Mouse (Mus musculus) hindbrain, embryonic 13.5 days (tissue): ENCODE data around the gene Dcps. TPM values are rescaled to one million over a fixed set of nuclear protein-coding genes. Genes with fewer than 3 reads are reported as not detected.

ENCODE experiments used
- ATAC-seq: fragments of 200-750 bp; cut with Nextera tagmentation; 2 replicates; pipeline ENCODE4 v1.8.0; 2017; ENCODE audit warnings: moderate TSS enrichment; ENCODE audit not compliant: low FRiP score
- H3K27ac ChIP-seq: fragments of 300-500 bp; sonication (generic); 2 replicates; pipeline ENCODE4 v1.5.1; 2015; ENCODE audit warnings: inconsistent platforms, mild to moderate bottlenecking, moderate library complexity
- H3K27me3 ChIP-seq: fragments of 300-500 bp; sonication (generic); 2 replicates; pipeline ENCODE4 v1.6.1; 2015; ENCODE audit warnings: mild to moderate bottlenecking, inconsistent platforms
- H3K36me3 ChIP-seq: fragments of 300-500 bp; sonication (generic); 2 replicates; pipeline ENCODE4 v1.6.1; 2015; ENCODE audit warnings: mild to moderate bottlenecking, inconsistent platforms
- H3K4me1 ChIP-seq: fragments of 300-500 bp; sonication (generic); replicated peaks from 2 replicates; pipeline ENCODE4 v1.6.1; 2015; ENCODE audit warnings: inconsistent platforms
- H3K4me2 ChIP-seq: fragments of 300-500 bp; sonication (generic); 2 replicates; pipeline ENCODE4 v1.6.1; 2015; ENCODE audit warnings: inconsistent platforms, mild to moderate bottlenecking, moderate library complexity
- H3K4me3 ChIP-seq: fragments of 300-500 bp; sonication (generic); 2 replicates; pipeline ENCODE4 v1.5.1; 2015; ENCODE audit warnings: mild to moderate bottlenecking, inconsistent platforms
- H3K9ac ChIP-seq: fragments of 300-500 bp; sonication (generic); 2 replicates; pipeline ENCODE4 v1.6.1; 2015; ENCODE audit warnings: mild to moderate bottlenecking, inconsistent platforms
- H3K9me3 ChIP-seq: fragments of 300-500 bp; sonication (generic); 2 replicates; pipeline ENCODE4 v1.6.1; 2016; ENCODE audit warnings: inconsistent platforms
- WGBS: fragments of 180-500 bp; shearing (Covaris S2); methylation state at CpG from one replicate; pipeline ENCODE4 v1.1.7; 2015; 5-methylcytosine and 5-hydroxymethylcytosine counted together
- polyA plus RNA-seq: library from polyadenylated mRNA; unstranded; fragments of >200 nt; fragmentation: Nextera tagmentation; extraction: Ambion mirVana; gene quantifications from 2 replicates; pipeline ENCODE4 v1.2.1, GENCODE M21; 2015

Dcps gene
- polyA plus RNA-seq, 1 experiment from 2014 or later, result 80.1 TPM

DNA sequence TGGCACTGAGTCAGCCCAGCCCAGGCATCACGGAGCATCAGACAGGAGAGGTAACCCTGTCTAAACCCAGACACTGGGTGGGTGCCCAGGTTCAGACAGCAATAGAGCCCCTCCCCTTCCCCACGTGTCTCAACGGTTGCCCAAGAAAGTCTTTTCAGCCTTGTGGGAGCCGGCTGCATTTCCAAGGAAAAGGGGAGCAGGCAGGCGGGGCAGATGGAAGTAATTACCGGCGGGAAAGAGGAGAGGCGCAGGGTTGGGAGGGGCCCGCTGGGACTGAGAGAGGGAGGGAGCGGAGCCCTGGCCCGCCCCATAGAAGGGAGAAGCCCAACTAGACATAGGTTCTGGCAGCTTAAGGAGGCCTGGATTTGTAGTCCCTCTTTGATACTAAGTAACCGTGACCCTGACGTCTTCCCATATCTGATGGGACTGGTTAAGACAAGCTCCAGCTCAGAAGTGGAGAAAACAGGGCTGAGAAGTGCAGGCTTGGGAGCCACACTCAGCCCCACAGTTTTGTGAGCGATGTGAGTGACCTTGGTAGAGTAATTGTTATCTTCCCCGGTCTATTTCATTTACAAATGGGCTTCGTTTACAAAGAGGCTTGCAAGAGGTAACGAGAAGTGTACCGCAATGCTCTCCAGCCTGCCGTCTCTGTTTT lies 63.8 kb downstream of the Dcps start:
- no peak for ATAC-seq
- peaks cover 31% of the 10 kb centered on the region for H3K4me1 ChIP-seq
- no peaks in the 10 kb centered on the region for H3K9me3 ChIP-seq
- WGBS, result 22% methylated on average over 19 of the region's 19 CpGs
- no peaks in the 10 kb centered on the region for H3K36me3 ChIP-seq
- no peak overlapping the region for H3K4me3 ChIP-seq
- H3K9ac ChIP-seq, result no peak overlapping the region
- H3K27me3 ChIP-seq, result 0 out of 2 replicates have a peak, but pooled peaks cover 2% of the 10 kb centered on the region
- peak overlapping the region; percentile 20; the same call in 1 of the 2 replicates for H3K4me2 ChIP-seq
- no peak overlapping the region for H3K27ac ChIP-seq

DNA sequence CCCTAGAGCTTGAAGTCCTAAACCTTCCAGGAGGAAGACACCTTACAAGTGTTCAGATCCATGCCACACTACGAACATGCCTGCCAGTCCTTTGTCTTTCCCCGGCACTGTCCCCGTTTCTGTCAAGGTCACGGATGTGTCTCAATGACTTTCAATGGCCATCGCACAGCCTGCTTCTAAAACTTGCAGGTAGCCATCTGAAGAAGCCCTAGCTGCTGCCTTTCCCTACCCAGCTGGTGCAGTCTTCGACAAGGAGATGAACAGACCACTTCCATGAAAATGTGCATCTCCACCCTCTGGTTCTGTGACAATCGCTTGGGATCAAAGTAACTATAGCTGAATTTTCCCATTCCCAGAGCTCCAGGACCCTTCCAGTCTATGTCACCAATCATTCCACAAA lies 64.4 kb downstream of the Dcps start:
- H3K36me3 ChIP-seq, result no peaks in the 10 kb centered on the region
- H3K27ac ChIP-seq, result no peak overlapping the region
- H3K9ac ChIP-seq, result no peak overlapping the region
- no peaks in the 10 kb centered on the region for H3K9me3 ChIP-seq
- ATAC-seq, result no peak
- peaks cover 33% of the 10 kb centered on the region for H3K4me1 ChIP-seq
- WGBS, result 84% methylated on average over 7 of the region's 7 CpGs
- no peak overlapping the region for H3K4me3 ChIP-seq
- no peak overlapping the region for H3K4me2 ChIP-seq
- 0 out of 2 replicates have a peak, but pooled peaks cover 2% of the 10 kb centered on the region for H3K27me3 ChIP-seq

DNA sequence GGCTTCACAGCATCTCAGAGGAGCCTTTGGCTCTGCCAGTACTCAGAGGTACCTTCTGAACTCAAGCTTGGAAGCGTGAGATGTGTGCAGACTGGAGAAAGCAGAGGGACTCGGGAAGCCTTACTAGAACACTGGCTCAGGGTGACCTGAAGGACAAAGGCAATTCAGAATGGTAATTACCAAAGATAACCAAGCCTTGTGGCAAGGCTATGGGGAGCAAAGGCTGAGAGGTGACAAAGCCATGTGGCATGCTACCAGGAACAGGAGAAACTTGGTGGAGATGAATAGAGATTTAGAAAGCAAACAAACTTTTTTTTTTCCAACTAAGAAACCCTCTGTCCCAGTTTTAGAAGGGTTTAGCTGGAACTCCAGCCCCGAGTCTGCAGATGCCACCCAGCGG lies 65.3 kb downstream of the Dcps start:
- Histone ChIP-seq H3K4me2 (no peak overlapping the region), H3K36me3 (no peaks in the 10 kb centered on the region), H3K4me1 (peaks cover 29% of the 10 kb centered on the region), H3K9me3 (no peaks in the 10 kb centered on the region), H3K27ac (no peak overlapping the region), H3K4me3 (no peak overlapping the region), H3K27me3 (0 out of 2 replicates have a peak, but pooled peaks cover 2% of the 10 kb centered on the region), H3K9ac (no peak overlapping the region)
- 78% methylated on average over 4 of the region's 4 CpGs for WGBS
- ATAC-seq, result no peak

DNA sequence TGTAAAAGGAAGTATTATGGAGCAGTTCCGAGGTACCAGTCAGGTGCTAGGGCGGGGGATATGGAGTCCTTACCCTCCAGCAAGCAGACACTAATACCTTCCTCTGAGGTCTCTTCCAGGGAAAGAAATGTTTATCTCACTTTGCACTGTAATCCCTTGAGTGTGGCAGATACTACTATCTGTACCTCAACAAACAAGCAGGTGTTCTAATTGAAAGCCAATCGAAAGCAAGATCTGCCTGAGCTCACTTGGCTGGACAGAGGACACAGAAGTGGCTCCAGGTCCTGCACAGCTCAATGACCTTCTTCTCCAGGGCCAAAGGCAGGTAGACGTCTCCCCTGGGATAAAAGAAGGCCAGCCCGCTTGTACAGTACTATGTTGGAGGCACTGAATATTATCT lies 65.8 kb downstream of the Dcps start:
- Histone ChIP-seq H3K9ac (no peak overlapping the region), H3K4me2 (no peak overlapping the region), H3K4me3 (no peak overlapping the region), H3K27ac (no peak overlapping the region), H3K36me3 (no peaks in the 10 kb centered on the region), H3K4me1 (peaks cover 25% of the 10 kb centered on the region), H3K9me3 (no peaks in the 10 kb centered on the region), H3K27me3 (0 out of 2 replicates have a peak, but pooled peaks cover 2% of the 10 kb centered on the region)
- ATAC-seq, result no peak
- WGBS, result 93% methylated on average over 5 of the region's 5 CpGs

DNA sequence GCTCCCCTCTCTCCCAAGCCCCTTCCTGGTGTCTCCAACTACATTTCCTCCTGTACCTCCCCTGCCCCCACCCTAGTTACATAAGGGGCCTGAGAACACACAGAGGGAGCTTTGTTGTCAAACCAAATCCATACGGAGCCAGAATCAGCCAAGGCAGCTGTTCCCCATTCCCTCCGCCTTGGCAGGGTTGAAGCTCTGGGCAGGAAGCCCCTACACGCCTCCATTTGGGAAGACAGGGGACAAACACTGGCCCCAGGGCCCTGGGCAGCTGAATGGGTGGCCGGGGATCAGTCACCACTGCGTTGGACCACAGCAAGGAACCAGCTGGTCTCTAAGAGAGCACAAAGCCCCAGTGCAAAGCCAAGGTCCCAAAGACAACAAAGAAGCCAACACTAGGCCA lies 66.9 kb downstream of the Dcps start:
- H3K27ac ChIP-seq, result no peak overlapping the region
- H3K4me3 ChIP-seq, result no peak overlapping the region
- no peaks in the 10 kb centered on the region for H3K9me3 ChIP-seq
- peaks cover 25% of the 10 kb centered on the region for H3K4me1 ChIP-seq
- H3K36me3 ChIP-seq, result no peaks in the 10 kb centered on the region
- 53% methylated on average over 5 of the region's 5 CpGs for WGBS
- ATAC-seq, result peak; percentile 33; the same call in 1 of the 2 replicates
- 0 out of 2 replicates have a peak, but pooled peaks cover 2% of the 10 kb centered on the region for H3K27me3 ChIP-seq
- H3K9ac ChIP-seq, result no peak overlapping the region
- H3K4me2 ChIP-seq, result no peak overlapping the region

DNA sequence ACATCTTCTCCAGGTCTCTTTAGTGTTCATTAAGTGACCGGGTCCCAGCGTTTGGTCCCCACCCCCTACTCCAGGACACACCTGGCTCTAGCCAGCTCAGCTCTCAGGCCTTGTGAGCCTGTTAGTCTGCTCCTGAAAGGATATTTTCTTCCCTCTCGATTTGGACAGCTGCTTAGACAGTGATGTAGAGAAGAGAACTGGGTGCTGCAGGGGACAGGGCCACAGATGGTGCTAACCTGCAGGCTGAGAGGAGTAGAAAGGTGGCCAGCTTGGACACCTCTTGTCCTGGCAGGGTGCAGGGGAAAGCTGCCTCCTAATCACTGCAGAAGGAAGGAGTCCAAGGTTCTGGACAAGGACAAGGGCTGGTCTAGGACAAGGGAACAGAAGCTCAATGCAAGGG lies 67.8 kb downstream of the Dcps start:
- 86% methylated on average over 3 of the region's 3 CpGs for WGBS

DNA sequence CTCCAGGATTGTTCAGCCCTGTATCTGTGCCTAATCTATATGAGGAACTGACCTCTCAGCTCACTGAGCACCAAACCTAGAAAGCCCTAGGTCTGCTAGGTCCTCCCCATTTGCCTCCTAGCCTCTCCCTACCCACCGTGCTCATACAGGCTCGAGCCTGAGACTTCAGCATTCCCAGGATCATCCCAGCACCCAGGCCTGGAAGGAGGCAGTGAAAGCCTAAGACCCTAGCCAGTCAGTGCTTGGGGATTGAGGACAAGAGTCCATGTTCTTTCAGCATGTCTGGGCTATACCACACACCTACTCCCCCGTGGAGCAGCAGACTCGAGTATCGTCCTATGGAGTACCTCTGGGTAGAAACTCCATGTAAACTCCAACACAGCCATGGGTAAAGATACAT lies 68.5 kb downstream of the Dcps start:
- Histone ChIP-seq H3K9me3 (no peaks in the 10 kb centered on the region), H3K4me1 (peaks cover 25% of the 10 kb centered on the region), H3K4me3 (no peak overlapping the region), H3K27ac (no peak overlapping the region), H3K4me2 (no peak overlapping the region), H3K9ac (no peak overlapping the region), H3K36me3 (no peaks in the 10 kb centered on the region), H3K27me3 (no peaks in the 10 kb centered on the region)
- 88% methylated on average over 5 of the region's 5 CpGs for WGBS
- no peak for ATAC-seq

More for the DNA sequence above, 67.8 kb downstream of the Dcps start:
- H3K36me3 ChIP-seq, result no peaks in the 10 kb centered on the region
- no peaks in the 10 kb centered on the region for H3K9me3 ChIP-seq
- peaks cover 25% of the 10 kb centered on the region for H3K4me1 ChIP-seq
- no peak overlapping the region for H3K4me2 ChIP-seq
- H3K27me3 ChIP-seq, result no peaks in the 10 kb centered on the region
- no peak overlapping the region for H3K27ac ChIP-seq
- no peak overlapping the region for H3K9ac ChIP-seq
- ATAC-seq, result no peak
- H3K4me3 ChIP-seq, result no peak overlapping the region

DNA sequence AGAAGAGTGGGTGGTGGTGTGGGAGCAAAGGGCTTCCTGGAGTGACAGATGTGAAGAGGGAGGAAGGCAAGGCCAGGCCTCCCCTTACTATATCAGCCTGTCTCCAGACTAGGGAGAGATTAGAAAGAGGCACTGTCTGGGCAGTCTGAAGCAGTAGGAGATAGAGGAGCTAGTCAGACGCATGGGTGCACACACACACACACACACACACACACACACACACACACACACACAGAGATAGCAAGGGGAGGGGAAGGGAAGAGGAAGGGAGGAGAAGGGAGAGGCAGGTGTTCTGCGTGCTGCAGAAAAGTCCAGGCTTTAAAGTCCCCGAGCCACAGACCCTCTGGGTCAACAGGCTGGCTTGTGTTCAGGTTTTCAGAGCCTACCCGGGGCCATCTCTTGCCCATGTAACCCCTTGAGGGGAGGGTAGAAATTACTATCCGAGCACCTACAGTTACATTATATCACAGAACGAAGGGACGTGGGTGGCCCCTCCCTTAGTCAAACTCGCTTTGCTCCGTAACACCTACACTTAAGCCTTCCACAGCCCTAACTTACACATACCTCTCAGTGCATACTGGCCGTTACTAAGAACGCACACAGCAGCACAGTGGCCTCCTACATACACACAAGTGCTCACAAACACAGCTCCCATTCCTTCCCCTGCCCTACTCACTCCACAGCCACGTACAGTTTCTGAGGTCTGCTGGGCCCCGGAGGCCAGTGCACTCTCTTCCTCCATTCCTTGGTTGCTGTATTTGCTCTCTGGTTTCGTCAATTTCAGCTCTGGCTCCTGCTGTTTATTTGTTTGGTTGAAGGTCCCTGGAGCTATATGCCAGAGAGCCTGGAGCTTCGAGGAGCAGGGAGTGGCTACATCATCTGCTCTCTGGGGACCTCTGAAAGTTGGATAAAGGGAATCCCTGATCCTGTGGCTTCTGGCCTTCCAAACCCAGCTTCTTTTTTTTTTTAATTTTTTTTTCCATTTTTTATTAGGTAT lies 69.7 kb downstream of the Dcps start:
- no peak overlapping the region for H3K27ac ChIP-seq
- H3K4me1 ChIP-seq, result peaks cover 13% of the 10 kb centered on the region
- H3K9me3 ChIP-seq, result no peaks in the 10 kb centered on the region
- H3K36me3 ChIP-seq, result no peaks in the 10 kb centered on the region
- no peak overlapping the region for H3K4me3 ChIP-seq
- ATAC-seq, result 0 out of 2 replicates have a peak, but pooled peaks have one; percentile 26
- H3K27me3 ChIP-seq, result no peaks in the 10 kb centered on the region
- 66% methylated on average over 15 of the region's 15 CpGs for WGBS
- H3K4me2 ChIP-seq, result no peak overlapping the region
- no peak overlapping the region for H3K9ac ChIP-seq

DNA sequence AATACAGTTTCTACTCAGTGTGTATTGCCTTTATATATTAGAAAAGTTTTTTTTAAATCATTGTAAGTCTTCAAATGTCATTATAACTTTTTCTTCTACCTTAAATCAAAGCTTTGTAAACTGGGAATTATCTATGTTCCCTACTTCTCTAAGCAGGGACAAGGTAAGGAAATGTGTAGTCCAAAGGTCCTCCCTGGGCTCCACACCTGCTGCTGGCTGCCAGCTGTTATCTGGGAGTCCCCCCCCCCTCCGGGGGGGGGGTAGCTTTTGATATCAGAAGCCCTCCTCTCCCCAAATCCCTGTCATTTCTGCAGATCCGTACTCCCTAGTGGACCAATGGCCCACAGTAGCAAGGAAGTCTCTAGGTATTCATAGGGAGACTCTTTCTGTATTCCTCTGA lies 70.4 kb downstream of the Dcps start:
- Histone ChIP-seq H3K36me3 (no peaks in the 10 kb centered on the region), H3K4me3 (no peak overlapping the region), H3K9me3 (no peaks in the 10 kb centered on the region), H3K9ac (no peak overlapping the region), H3K27me3 (no peaks in the 10 kb centered on the region), H3K4me1 (peaks cover 13% of the 10 kb centered on the region), H3K27ac (no peak overlapping the region), H3K4me2 (no peak overlapping the region)
- no peak for ATAC-seq
- WGBS, result 64% methylated on average over 2 of the region's 2 CpGs

DNA sequence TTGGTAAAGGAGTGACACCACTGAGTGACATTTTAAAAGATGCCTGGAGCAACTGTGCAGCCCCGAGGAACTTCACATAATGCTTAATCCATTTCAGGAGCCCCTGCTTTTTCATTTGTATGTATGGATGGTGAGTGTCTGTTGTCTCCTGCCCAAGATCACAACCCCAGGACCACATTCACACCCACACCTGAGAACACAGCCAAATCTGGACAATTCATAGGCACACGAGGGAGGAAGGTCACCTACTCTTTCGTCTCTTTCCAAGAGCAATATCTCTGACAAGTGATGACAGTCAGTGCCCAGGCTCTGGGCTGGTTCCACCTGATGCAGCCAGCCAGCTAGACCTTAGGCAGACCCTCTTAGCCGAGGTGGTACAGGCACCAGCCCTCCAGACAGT lies 71.2 kb downstream of the Dcps start:
- H3K4me3 ChIP-seq, result no peak overlapping the region
- H3K9me3 ChIP-seq, result no peaks in the 10 kb centered on the region
- peaks cover 13% of the 10 kb centered on the region for H3K4me1 ChIP-seq
- no peak for ATAC-seq
- no peaks in the 10 kb centered on the region for H3K36me3 ChIP-seq
- no peak overlapping the region for H3K9ac ChIP-seq
- WGBS, result 83% methylated on average over 4 of the region's 4 CpGs
- H3K4me2 ChIP-seq, result no peak overlapping the region
- no peaks in the 10 kb centered on the region for H3K27me3 ChIP-seq
- H3K27ac ChIP-seq, result no peak overlapping the region

DNA sequence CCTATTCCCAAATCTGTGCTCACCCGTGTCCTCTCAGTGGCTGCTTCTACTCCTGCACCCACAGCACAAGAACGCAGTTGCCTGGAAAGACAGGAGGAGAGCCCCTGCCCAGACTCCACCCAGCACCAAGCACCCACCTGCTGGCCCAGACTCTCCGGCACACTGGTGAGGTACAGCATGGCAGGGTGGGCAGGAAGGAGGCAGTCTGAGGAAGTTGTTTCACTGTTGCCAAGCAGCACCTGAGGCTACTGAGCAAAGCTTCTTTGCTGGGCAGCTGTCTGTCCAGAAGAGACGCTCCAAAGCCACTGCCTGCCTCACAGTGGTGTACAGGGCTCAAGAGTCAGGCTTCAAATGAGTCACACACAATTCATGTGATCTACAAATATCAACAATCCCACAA lies 77.1 kb downstream of the Dcps start:
- no peak for ATAC-seq
- H3K9ac ChIP-seq, result no peak overlapping the region
- no peaks in the 10 kb centered on the region for H3K4me1 ChIP-seq
- no peaks in the 10 kb centered on the region for H3K36me3 ChIP-seq
- WGBS, result 85% methylated on average over 4 of the region's 4 CpGs
- H3K9me3 ChIP-seq, result no peaks in the 10 kb centered on the region
- no peak overlapping the region for H3K4me3 ChIP-seq
- H3K4me2 ChIP-seq, result no peak overlapping the region
- H3K27ac ChIP-seq, result no peak overlapping the region
- H3K27me3 ChIP-seq, result no peaks in the 10 kb centered on the region

DNA sequence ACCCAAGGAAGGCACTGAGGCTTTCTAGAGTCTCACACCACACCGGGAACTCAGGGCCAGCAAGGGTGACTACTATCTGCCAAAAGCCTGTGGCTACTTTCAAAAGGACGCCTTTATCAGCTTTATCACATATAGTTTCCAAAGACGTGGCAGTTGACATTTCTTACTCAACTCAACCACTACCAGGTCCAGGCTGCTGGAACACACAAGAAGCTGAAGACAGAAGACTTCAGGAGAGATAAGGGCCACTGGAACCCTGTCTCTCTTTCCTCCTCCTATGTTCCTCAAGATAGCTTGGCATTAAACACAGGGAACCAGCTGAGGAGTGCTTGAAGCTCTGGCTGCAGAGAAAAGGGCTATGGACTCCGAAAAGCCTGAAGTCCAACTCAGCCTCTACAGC lies 78.0 kb downstream of the Dcps start:
- Histone ChIP-seq H3K4me3 (no peak overlapping the region), H3K9ac (no peak overlapping the region), H3K4me1 (no peaks in the 10 kb centered on the region), H3K36me3 (no peaks in the 10 kb centered on the region), H3K27me3 (no peaks in the 10 kb centered on the region), H3K9me3 (no peaks in the 10 kb centered on the region), H3K27ac (no peak overlapping the region), H3K4me2 (no peak overlapping the region)
- no peak for ATAC-seq
- 95% methylated on average over 4 of the region's 4 CpGs for WGBS
